23 mouse cellular contexts compared by ENCODE assay signal in the genomic region with DNA sequence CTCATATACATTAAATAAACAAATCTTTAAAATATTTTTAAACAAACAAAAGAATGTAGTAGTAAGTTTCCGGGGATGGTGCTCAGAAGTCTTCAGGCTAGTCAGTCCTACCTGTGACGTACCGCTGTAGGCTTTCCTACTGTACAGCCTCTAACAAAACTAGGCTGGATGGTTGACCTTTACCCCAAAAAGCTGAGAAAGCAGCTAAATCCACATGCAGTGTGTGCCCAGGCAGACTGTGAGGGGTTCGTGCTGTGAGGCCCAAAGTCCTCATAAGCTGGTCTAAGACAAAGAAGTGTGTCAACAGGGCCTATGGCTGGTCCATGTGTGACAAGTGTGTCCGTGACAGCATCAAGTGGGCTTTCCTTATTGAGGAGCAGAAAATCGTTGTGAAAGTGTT. TPM values are rescaled to one million over a fixed set of nuclear protein-coding genes. Genes with fewer than 3 reads are reported as not detected.
"Had no signal": no experiment of that assay in that cellular context is flagged by ENCODE, and none has a peak within 500 bp of the region (broad histone marks: within the 10 kb centered on the region; RNA-seq: fewer than 3 reads in every experiment).

No protein-coding gene starts in this region.

- H3K4me1 ChIP-seq: limb, embryonic 10.5 days; limb, embryonic 13.5 days; liver, embryonic 13.5 days; midbrain, embryonic 10.5 days; midbrain, embryonic 15.5 days; neural tube, embryonic 12.5 days; neural tube, embryonic 15.5 days had no signal

- H3K4me3 ChIP-seq: layer of hippocampus, adult 2 months; limb, embryonic 10.5 days; limb, embryonic 13.5 days; liver, embryonic 13.5 days; megakaryocyte, embryonic 14.5 days; midbrain, embryonic 10.5 days; midbrain, embryonic 15.5 days; neural tube, embryonic 12.5 days; neural tube, embryonic 15.5 days; stomach, embryonic 15.5 days had no signal

- H3K9ac ChIP-seq: limb, embryonic 13.5 days; liver, embryonic 13.5 days; lung, embryonic 14.5 days; midbrain, embryonic 15.5 days; neural tube, embryonic 12.5 days; neural tube, embryonic 15.5 days; stomach, embryonic 15.5 days had no signal

- H3K36me3 ChIP-seq: limb, embryonic 10.5 days; limb, embryonic 13.5 days; liver, embryonic 13.5 days; midbrain, embryonic 10.5 days; midbrain, embryonic 15.5 days; neural tube, embryonic 12.5 days; neural tube, embryonic 15.5 days; stomach, embryonic 15.5 days had no signal

- ATAC-seq: intestine, postnatal 0 days; lung, postnatal 0 days; midbrain, embryonic 15.5 days had no signal

- DNase-seq: layer of hippocampus, adult 9-11 months; liver, embryonic 13.5 days; lung, embryonic 14.5 days; right cerebral cortex, adult 18-20 months; right cerebral cortex, postnatal 14 days; right cerebral cortex, postnatal 4 days; thymus, postnatal 36 days had no signal

- H3K9me3 ChIP-seq: limb, embryonic 10.5 days; limb, embryonic 13.5 days; liver, embryonic 13.5 days; megakaryocyte, embryonic 14.5 days; midbrain, embryonic 10.5 days; midbrain, embryonic 15.5 days; neural tube, embryonic 12.5 days; neural tube, embryonic 15.5 days; stomach, embryonic 15.5 days had no signal

- H3K27ac ChIP-seq: layer of hippocampus, adult 2 months; limb, embryonic 10.5 days; limb, embryonic 13.5 days; liver, embryonic 13.5 days; midbrain, embryonic 10.5 days; midbrain, embryonic 15.5 days; neural tube, embryonic 12.5 days; neural tube, embryonic 15.5 days; stomach, embryonic 15.5 days had no signal

- H3K27me3 ChIP-seq: limb, embryonic 13.5 days; liver, embryonic 13.5 days; midbrain, embryonic 15.5 days; neural tube, embryonic 12.5 days; neural tube, embryonic 15.5 days; stomach, embryonic 15.5 days had no signal

- H3K4me2 ChIP-seq: limb, embryonic 13.5 days; liver, embryonic 13.5 days; lung, embryonic 14.5 days; midbrain, embryonic 15.5 days; neural tube, embryonic 12.5 days; neural tube, embryonic 15.5 days; stomach, embryonic 15.5 days had no signal

RNA-seq across cellular contexts. Expression of gene Folr1, which starts 17.7 kb away (rescaled TPM):
- total RNA-seq: left cerebral cortex, adult 18-20 months; liver, adult 2 months had no signal
- polyA plus RNA-seq: limb, embryonic 10.5 days had no signal

RNA-seq across cellular contexts. Expression of gene Phox2a, which starts 34.7 kb away (rescaled TPM):
- total RNA-seq: layer of hippocampus, adult 2 months; layer of hippocampus, postnatal 25 days; left cerebral cortex, postnatal 25 days; liver, adult 2 months had no signal
- polyA plus RNA-seq: limb, embryonic 10.5 days; limb, embryonic 13.5 days; liver, adult 2 months; liver, embryonic 13.5 days; lung, postnatal 0 days; thymus, postnatal 0 days had no signal
